Mouse (Mus musculus) megakaryocyte, embryonic 14.5 days (primary cell): ENCODE data around the gene Gcgr. TPM values are rescaled to one million over a fixed set of nuclear protein-coding genes. Genes with fewer than 3 reads are reported as not detected.
A peak's percentile ranks its signal among the peaks of the same experiment; 100 is the strongest.

Experiments
- H3K27me3 ChIP-seq: replicated peaks from 2 replicates; pipeline ENCODE3; 2012; ENCODE audit warnings: inconsistent platforms
- H3K36me3 ChIP-seq: replicated peaks from 2 replicates; pipeline ENCODE3; 2012; ENCODE audit warnings: low read length, inconsistent platforms, mixed read lengths
- H3K4me1 ChIP-seq: 2 replicates; pipeline ENCODE4 v1.6.1; 2012; ENCODE audit warnings: inconsistent platforms
- H3K4me3 ChIP-seq: replicated peaks from 2 replicates; pipeline ENCODE3; 2012; ENCODE audit warnings: moderate library complexity, mild to moderate bottlenecking, inconsistent platforms
- H3K9me3 ChIP-seq: 2 replicates; pipeline ENCODE4 v1.6.1; 2012; ENCODE audit warnings: inconsistent platforms
- FLI1 ChIP-seq: IDR thresholded peaks from 2 replicates; pipeline ENCODE4 v1.6.1; 2012; ENCODE audit warnings: low read length, inconsistent platforms, mixed read lengths
- GATA1 ChIP-seq: IDR thresholded peaks from 3 replicates; pipeline ENCODE4 v1.6.1; 2012; ENCODE audit warnings: mixed read lengths, low read length, inconsistent platforms, borderline replicate concordance
- polyA plus RNA-seq: library from polyadenylated mRNA; stranded (reverse); fragments of >175 nt; gene quantifications from 2 replicates; pipeline ENCODE4 v1.2.3, GENCODE M21; 2012; ENCODE audit warnings: low replicate concordance; ENCODE audit not compliant: insufficient read depth

Gene Gcgr
- polyA plus RNA-seq, 1 experiment, result not detected

GRCm38 (mm10) chr11:120492024-120492877 lies 38.2 kb upstream of the Gcgr start:
- peak overlapping the region; percentile 98 for H3K4me3 ChIP-seq
- no peaks in the 10 kb centered on the region for H3K27me3 ChIP-seq
- H3K36me3 ChIP-seq, result peaks cover 67% of the 10 kb centered on the region
- no peak for TF ChIP-seq GATA1
- no peak for TF ChIP-seq FLI1
- H3K9me3 ChIP-seq, result no peaks in the 10 kb centered on the region
- H3K4me1 ChIP-seq, result peaks cover 69% of the 10 kb centered on the region

- peaks cover 67% of the 10 kb centered on the region for H3K36me3 ChIP-seq
- peaks cover 69% of the 10 kb centered on the region for H3K4me1 ChIP-seq
- peak overlapping the region; percentile 98 for H3K4me3 ChIP-seq
- TF ChIP-seq FLI1, result no peak
- no peak for TF ChIP-seq GATA1
- H3K9me3 ChIP-seq, result no peaks in the 10 kb centered on the region
- H3K27me3 ChIP-seq, result no peaks in the 10 kb centered on the region
These were observed 37.7 kb upstream of the Gcgr start for GRCm38 (mm10) chr11:120492878-120493203.

- Histone ChIP-seq H3K4me3 (peak overlapping the region; percentile 98), H3K36me3 (peaks cover 67% of the 10 kb centered on the region), H3K4me1 (peaks cover 65% of the 10 kb centered on the region), H3K9me3 (no peaks in the 10 kb centered on the region), H3K27me3 (no peaks in the 10 kb centered on the region)
- TF ChIP-seq FLI1, result no peak
- no peak for TF ChIP-seq GATA1
These were observed 37.1 kb upstream of the Gcgr start for GRCm38 (mm10) chr11:120493351-120493750.

- H3K9me3 ChIP-seq, result no peaks in the 10 kb centered on the region
- peaks cover 67% of the 10 kb centered on the region for H3K36me3 ChIP-seq
- H3K4me1 ChIP-seq, result peaks cover 60% of the 10 kb centered on the region
- peak overlapping the region; percentile 20 for H3K4me3 ChIP-seq
- H3K27me3 ChIP-seq, result no peaks in the 10 kb centered on the region
- TF ChIP-seq FLI1 (no peak), GATA1 (no peak)
These were observed 36.6 kb upstream of the Gcgr start for GRCm38 (mm10) chr11:120493911-120494310.

GRCm38 (mm10) chr11:120497436-120497835 lies 33.1 kb upstream of the Gcgr start:
- Histone ChIP-seq H3K4me1 (peaks cover 39% of the 10 kb centered on the region), H3K9me3 (no peaks in the 10 kb centered on the region), H3K4me3 (no peak overlapping the region), H3K36me3 (peaks cover 63% of the 10 kb centered on the region), H3K27me3 (peaks cover 4% of the 10 kb centered on the region)
- TF ChIP-seq GATA1, result no peak
- TF ChIP-seq FLI1, result no peak

- TF ChIP-seq FLI1 (no peak), GATA1 (no peak)
- H3K4me1 ChIP-seq, result peaks cover 31% of the 10 kb centered on the region
- H3K4me3 ChIP-seq, result no peak overlapping the region
- peaks cover 6% of the 10 kb centered on the region for H3K27me3 ChIP-seq
- H3K9me3 ChIP-seq, result no peaks in the 10 kb centered on the region
- H3K36me3 ChIP-seq, result peaks cover 63% of the 10 kb centered on the region
These were observed 32.3 kb upstream of the Gcgr start for GRCm38 (mm10) chr11:120498226-120498625.

GRCm38 (mm10) chr11:120498891-120499290 lies 31.6 kb upstream of the Gcgr start:
- H3K9me3 ChIP-seq, result no peaks in the 10 kb centered on the region
- TF ChIP-seq GATA1 (no peak), FLI1 (no peak)

GRCm38 (mm10) chr11:120499894-120500293 lies 30.6 kb upstream of the Gcgr start:
- TF ChIP-seq GATA1, result no peak
- TF ChIP-seq FLI1, result no peak
- Histone ChIP-seq H3K4me3 (no peak overlapping the region), H3K36me3 (peaks cover 47% of the 10 kb centered on the region), H3K4me1 (peaks cover 21% of the 10 kb centered on the region), H3K27me3 (peaks cover 15% of the 10 kb centered on the region), H3K9me3 (no peaks in the 10 kb centered on the region)

More at GRCm38 (mm10) chr11:120498891-120499290, 31.6 kb upstream of the Gcgr start:
- Histone ChIP-seq H3K4me1 (peaks cover 24% of the 10 kb centered on the region), H3K4me3 (no peak overlapping the region), H3K36me3 (peaks cover 57% of the 10 kb centered on the region), H3K27me3 (peaks cover 11% of the 10 kb centered on the region)

- TF ChIP-seq FLI1 (no peak), GATA1 (no peak)
- H3K27me3 ChIP-seq, result peaks cover 16% of the 10 kb centered on the region
- peaks cover 42% of the 10 kb centered on the region for H3K36me3 ChIP-seq
- H3K4me1 ChIP-seq, result peaks cover 21% of the 10 kb centered on the region
- H3K9me3 ChIP-seq, result no peaks in the 10 kb centered on the region
- H3K4me3 ChIP-seq, result no peak overlapping the region
These were observed 30.1 kb upstream of the Gcgr start for GRCm38 (mm10) chr11:120500357-120500756.

GRCm38 (mm10) chr11:120501018-120501417 lies 29.5 kb upstream of the Gcgr start:
- TF ChIP-seq GATA1 (no peak), FLI1 (no peak)
- Histone ChIP-seq H3K4me1 (peaks cover 21% of the 10 kb centered on the region), H3K4me3 (peak overlapping the region; percentile 16), H3K36me3 (peaks cover 36% of the 10 kb centered on the region), H3K27me3 (peaks cover 18% of the 10 kb centered on the region), H3K9me3 (no peaks in the 10 kb centered on the region)
